Mouse (Mus musculus) CH12.LX (cell line): Measurements from ENCODE around the gene Vhl.

Experiments
- ELF1 ChIP-seq: IDR thresholded peaks from 2 replicates; pipeline ENCODE4 v1.6.1; 2014; ENCODE audit warnings: low read depth, mild to moderate bottlenecking, inconsistent platforms, low read length, improper control_type of control experiment
- HCFC1 ChIP-seq: IDR thresholded peaks from 2 replicates; pipeline ENCODE4 v1.6.1; 2012; ENCODE audit warnings: low read depth, mild to moderate bottlenecking, inconsistent platforms, low read length, improper control_type of control experiment
- KAT2A ChIP-seq: IDR thresholded peaks from 2 replicates; pipeline ENCODE4 v1.6.1; 2012; ENCODE audit warnings: low read length, improper control_type of control experiment, inconsistent platforms; ENCODE audit not compliant: insufficient replicate concordance
- MXI1 ChIP-seq: IDR thresholded peaks from 2 replicates; pipeline ENCODE4 v1.6.1; 2011; ENCODE audit warnings: mild to moderate bottlenecking, low read depth, low read length, improper control_type of control experiment
- POLR2AphosphoS2 ChIP-seq: IDR thresholded peaks from 2 replicates; pipeline ENCODE4 v1.6.1; 2011; ENCODE audit warnings: low read depth, low read length, improper control_type of control experiment
- RCOR1 ChIP-seq: conservative IDR thresholded peaks from 2 replicates; pipeline ENCODE4 v1.6.1; 2012; ENCODE audit warnings: low read depth, mild to moderate bottlenecking, inconsistent platforms, low read length, improper control_type of control experiment
- SMC3 ChIP-seq: IDR thresholded peaks from 2 replicates; pipeline ENCODE4 v1.6.1; 2011; ENCODE audit warnings: low read depth, low read length, improper control_type of control experiment
- TBP ChIP-seq: conservative IDR thresholded peaks from 2 replicates; pipeline ENCODE4 v1.6.1; 2011; ENCODE audit warnings: low read depth, low read length, improper control_type of control experiment
- USF2 ChIP-seq: conservative IDR thresholded peaks from 2 replicates; pipeline ENCODE4 v1.6.1; 2011; ENCODE audit warnings: low read depth, low read length, improper control_type of control experiment

- TF ChIP-seq KAT2A = 0 out of 2 replicates have a peak, but pooled peaks have one; percentile 71
- TF ChIP-seq HCFC1 = peak; percentile 59
- peak; percentile 51; the same call in 1 of the 2 replicates for TF ChIP-seq POLR2AphosphoS2
- peak; percentile 76 for TF ChIP-seq ELF1
- no peak for TF ChIP-seq TBP
- no peak for TF ChIP-seq USF2
- TF ChIP-seq RCOR1 = peak; percentile 88
- no peak; the same call in 1 of the 2 replicates for TF ChIP-seq SMC3
- TF ChIP-seq MXI1 = peak; percentile 86
Observed at GRCm38 (mm10) chr6:113668287-113669154, 44.8 kb downstream of the Vhl start.
